Mouse (Mus musculus) embryonic facial prominence, embryonic 15.5 days (tissue): ENCODE results near the gene Aldh3b3. TPM values are rescaled to one million over a fixed set of nuclear protein-coding genes. Genes with fewer than 3 reads are reported as not detected.

Experiments
- polyA plus RNA-seq: library from polyadenylated mRNA; unstranded; fragments of >200 nt; fragmentation: Nextera tagmentation; extraction: Ambion mirVana; gene quantifications from 2 replicates; pipeline ENCODE4 v1.2.1, GENCODE M21; 2015

Aldh3b3 gene
- polyA plus RNA-seq, 1 experiment from 2014 or later = 3.2 TPM

Other genes starting within 250 kb of the Aldh3b3 start
- 24.7 and 29.3 TPM in 2 replicates for gene Kmt5b, start 191.2 kb upstream of the Aldh3b3 start, polyA plus RNA-seq
- gene Chka, start 106.9 kb upstream of the Aldh3b3 start, polyA plus RNA-seq = 38.2 and 44.3 TPM in 2 replicates
- 57.5 and 64.3 TPM in 2 replicates for gene Tcirg1, start 51.5 kb upstream of the Aldh3b3 start, polyA plus RNA-seq
- gene Ndufs8, start 45.9 kb upstream of the Aldh3b3 start, polyA plus RNA-seq = 255 and 269 TPM in 2 replicates
- gene Aldh3b1, start 28.8 kb upstream of the Aldh3b3 start, polyA plus RNA-seq = 4.8 and 4.9 TPM in 2 replicates
- 27.7 and 30.0 TPM in 2 replicates for gene Unc93b1, start 23.5 kb upstream of the Aldh3b3 start, polyA plus RNA-seq
- gene Aldh3b2, start 13.7 kb downstream of the Aldh3b3 start, polyA plus RNA-seq = 22.8 and 25.3 TPM in 2 replicates
- gene Acy3, start 27.9 kb downstream of the Aldh3b3 start, polyA plus RNA-seq = 5.5 and 6.0 TPM in 2 replicates
- gene Tbx10, start 34.1 kb downstream of the Aldh3b3 start, polyA plus RNA-seq = not detected in 2 replicates
- 31.0 and 35.8 TPM in 2 replicates for gene Nudt8, start 41.9 kb downstream of the Aldh3b3 start, polyA plus RNA-seq
- gene Gm49405, start 42.0 kb downstream of the Aldh3b3 start, polyA plus RNA-seq = 3.9 and 4.7 TPM in 2 replicates
- 5.4 and 5.6 TPM in 2 replicates for gene Doc2g, start 44.7 kb downstream of the Aldh3b3 start, polyA plus RNA-seq
- 190 and 202 TPM in 2 replicates for gene Ndufv1, start 54.2 kb downstream of the Aldh3b3 start, polyA plus RNA-seq
- 511 and 558 TPM in 2 replicates for gene Gstp1, start 79.3 kb downstream of the Aldh3b3 start, polyA plus RNA-seq
- gene Gstp2, start 87.4 kb downstream of the Aldh3b3 start, polyA plus RNA-seq = 3.4 and 3.7 TPM in 2 replicates
- 0.41 and 0.77 TPM in 2 replicates for gene Gstp3, start 100.9 kb downstream of the Aldh3b3 start, polyA plus RNA-seq
- gene Cabp2, start 122.9 kb downstream of the Aldh3b3 start, polyA plus RNA-seq = not detected in 2 replicates
- 84.6 and 92.8 TPM in 2 replicates for gene Cdk2ap2, start 138.5 kb downstream of the Aldh3b3 start, polyA plus RNA-seq
- 9.7 and 10.8 TPM in 2 replicates for gene Pitpnm1, start 141.4 kb downstream of the Aldh3b3 start, polyA plus RNA-seq
- gene Aip, start 167.2 kb downstream of the Aldh3b3 start, polyA plus RNA-seq = 98.5 and 100 TPM in 2 replicates
- gene Gpr152, start 181.1 kb downstream of the Aldh3b3 start, polyA plus RNA-seq = not detected in 2 replicates
- 0.31 and 0.37 TPM in 2 replicates for gene Cabp4, start 185.4 kb downstream of the Aldh3b3 start, polyA plus RNA-seq
- gene Coro1b, start 190.0 kb downstream of the Aldh3b3 start, polyA plus RNA-seq = 159 and 178 TPM in 2 replicates
- gene Ptprcap, start 195.0 kb downstream of the Aldh3b3 start, polyA plus RNA-seq = 4.8 and 6.2 TPM in 2 replicates
- gene Rps6kb2, start 204.7 kb downstream of the Aldh3b3 start, polyA plus RNA-seq = 66.2 and 70.4 TPM in 2 replicates
- 3.4 and 5.4 TPM in 2 replicates for gene Carns1, start 216.8 kb downstream of the Aldh3b3 start, polyA plus RNA-seq
- gene Tbc1d10c, start 232.6 kb downstream of the Aldh3b3 start, polyA plus RNA-seq = 3.6 and 5.1 TPM in 2 replicates
- gene Ppp1ca, start 233.4 kb downstream of the Aldh3b3 start, polyA plus RNA-seq = 745 and 794 TPM in 2 replicates
- 33.6 and 35.0 TPM in 2 replicates for gene Rad9a, start 243.0 kb downstream of the Aldh3b3 start, polyA plus RNA-seq